Mouse (Mus musculus): ENCODE data around the gene Cacul1.

Gene Cacul1

GRCm38 (mm10) chr19:60598025-60598697, 17.3 kb upstream of the Cacul1 start:
- Histone ChIP-seq H3K27me3 (ENCODE audit: insufficient read depth, low read length) (0 out of 2 replicates have a peak, but pooled peaks cover 2% of the 10 kb centered on the region), H3K4me3 (replicated peaks; ENCODE audit: low read length) (no peak overlapping the region), H3K36me3 (ENCODE audit: insufficient read depth, low read length) (no peaks in the 10 kb centered on the region), H3K9me3 (ENCODE audit: low read length) (no peaks in the 10 kb centered on the region), H3K4me1 (replicated peaks; ENCODE audit: low read depth, low read length) (no peaks in the 10 kb centered on the region; the same call in 1 of the 2 replicates)
- TF ChIP-seq POU5F1 (IDR thresholded peaks at IDR 0.05; ENCODE audit: borderline replicate concordance, low read length): no peak
- no peak for TF ChIP-seq CTCF (conservative IDR thresholded peaks at IDR 0.05; ENCODE audit: low read length)
- TF ChIP-seq NANOG (IDR thresholded peaks at IDR 0.05; ENCODE audit: borderline replicate concordance, low read length): no peak

- Histone ChIP-seq H3K27me3 (ENCODE audit: insufficient read depth, low read length) (peaks cover 5% of the 10 kb centered on the region; the same call in 1 of the 2 replicates), H3K4me3 (replicated peaks; ENCODE audit: low read length) (no peak overlapping the region), H3K4me1 (replicated peaks; ENCODE audit: low read depth, low read length) (no peaks in the 10 kb centered on the region), H3K36me3 (ENCODE audit: insufficient read depth, low read length) (no peaks in the 10 kb centered on the region), H3K9me3 (ENCODE audit: low read length) (no peaks in the 10 kb centered on the region)
- no peak for TF ChIP-seq NANOG (IDR thresholded peaks at IDR 0.05; ENCODE audit: borderline replicate concordance, low read length)
- no peak for TF ChIP-seq CTCF (conservative IDR thresholded peaks at IDR 0.05; ENCODE audit: low read length)
- TF ChIP-seq POU5F1 (IDR thresholded peaks at IDR 0.05; ENCODE audit: borderline replicate concordance, low read length): no peak
Measured at GRCm38 (mm10) chr19:60589646-60590045, 8.8 kb upstream of the Cacul1 start.

GRCm38 (mm10) chr19:60586652-60587051, 5.8 kb upstream of the Cacul1 start:
- Histone ChIP-seq H3K4me3 (replicated peaks; ENCODE audit: low read length) (no peak overlapping the region), H3K36me3 (ENCODE audit: insufficient read depth, low read length) (no peaks in the 10 kb centered on the region), H3K4me1 (replicated peaks; ENCODE audit: low read depth, low read length) (peaks cover 5% of the 10 kb centered on the region; the same call in 1 of the 2 replicates), H3K9me3 (ENCODE audit: low read length) (no peaks in the 10 kb centered on the region), H3K27me3 (ENCODE audit: insufficient read depth, low read length) (peaks cover 4% of the 10 kb centered on the region; the same call in 1 of the 2 replicates)
- TF ChIP-seq POU5F1 (IDR thresholded peaks at IDR 0.05; ENCODE audit: borderline replicate concordance, low read length): no peak
- TF ChIP-seq CTCF (conservative IDR thresholded peaks at IDR 0.05; ENCODE audit: low read length): no peak
- TF ChIP-seq NANOG (IDR thresholded peaks at IDR 0.05; ENCODE audit: borderline replicate concordance, low read length): no peak

GRCm38 (mm10) chr19:60583201-60583600, 2.4 kb upstream of the Cacul1 start:
- Histone ChIP-seq H3K27me3 (ENCODE audit: insufficient read depth, low read length) (no peaks in the 10 kb centered on the region), H3K36me3 (ENCODE audit: insufficient read depth, low read length) (0 out of 2 replicates have a peak, but pooled peaks cover 4% of the 10 kb centered on the region), H3K4me1 (replicated peaks; ENCODE audit: low read depth, low read length) (peaks cover 22% of the 10 kb centered on the region), H3K9me3 (ENCODE audit: low read length) (no peaks in the 10 kb centered on the region), H3K4me3 (replicated peaks; ENCODE audit: low read length) (no peak overlapping the region)
- TF ChIP-seq CTCF (conservative IDR thresholded peaks at IDR 0.05; ENCODE audit: low read length) (no peak), NANOG (IDR thresholded peaks at IDR 0.05; ENCODE audit: borderline replicate concordance, low read length) (no peak), POU5F1 (IDR thresholded peaks at IDR 0.05; ENCODE audit: borderline replicate concordance, low read length) (no peak)

GRCm38 (mm10) chr19:60581377-60582290, 809 bp upstream of the Cacul1 start:
- Histone ChIP-seq H3K36me3 (ENCODE audit: insufficient read depth, low read length) (peaks cover 10% of the 10 kb centered on the region), H3K27me3 (ENCODE audit: insufficient read depth, low read length) (no peaks in the 10 kb centered on the region), H3K9me3 (ENCODE audit: low read length) (no peaks in the 10 kb centered on the region), H3K4me3 (replicated peaks; ENCODE audit: low read length) (peak overlapping the region; percentile 74), H3K4me1 (replicated peaks; ENCODE audit: low read depth, low read length) (peaks cover 32% of the 10 kb centered on the region)
- no peak for TF ChIP-seq CTCF (conservative IDR thresholded peaks at IDR 0.05; ENCODE audit: low read length)
- TF ChIP-seq POU5F1 (IDR thresholded peaks at IDR 0.05; ENCODE audit: borderline replicate concordance, low read length): no peak
- TF ChIP-seq NANOG (IDR thresholded peaks at IDR 0.05; ENCODE audit: borderline replicate concordance, low read length): no peak

GRCm38 (mm10) chr19:60579771-60580581, 849 bp downstream of the Cacul1 start:
- H3K4me3 ChIP-seq (replicated peaks; ENCODE audit: low read length): peak overlapping the region; percentile 97
- no peak for TF ChIP-seq CTCF (conservative IDR thresholded peaks at IDR 0.05; ENCODE audit: low read length)
- no peak for TF ChIP-seq NANOG (IDR thresholded peaks at IDR 0.05; ENCODE audit: borderline replicate concordance, low read length)
- no peak for TF ChIP-seq POU5F1 (IDR thresholded peaks at IDR 0.05; ENCODE audit: borderline replicate concordance, low read length)
- no peaks in the 10 kb centered on the region for H3K9me3 ChIP-seq (ENCODE audit: low read length)

GRCm38 (mm10) chr19:60576741-60577140, 4.1 kb downstream of the Cacul1 start:
- Histone ChIP-seq H3K9me3 (ENCODE audit: low read length) (no peaks in the 10 kb centered on the region), H3K27me3 (ENCODE audit: insufficient read depth, low read length) (no peaks in the 10 kb centered on the region), H3K4me3 (replicated peaks; ENCODE audit: low read length) (no peak overlapping the region), H3K4me1 (replicated peaks; ENCODE audit: low read depth, low read length) (peaks cover 45% of the 10 kb centered on the region), H3K36me3 (ENCODE audit: insufficient read depth, low read length) (peaks cover 39% of the 10 kb centered on the region)
- TF ChIP-seq CTCF (conservative IDR thresholded peaks at IDR 0.05; ENCODE audit: low read length) (no peak), POU5F1 (IDR thresholded peaks at IDR 0.05; ENCODE audit: borderline replicate concordance, low read length) (no peak), NANOG (IDR thresholded peaks at IDR 0.05; ENCODE audit: borderline replicate concordance, low read length) (no peak)

More at GRCm38 (mm10) chr19:60579771-60580581, 849 bp downstream of the Cacul1 start:
- Histone ChIP-seq H3K4me1 (replicated peaks; ENCODE audit: low read depth, low read length) (peaks cover 42% of the 10 kb centered on the region), H3K27me3 (ENCODE audit: insufficient read depth, low read length) (no peaks in the 10 kb centered on the region), H3K36me3 (ENCODE audit: insufficient read depth, low read length) (peaks cover 24% of the 10 kb centered on the region)

Measured in E14TG2a.4 (cell line).